Mouse (Mus musculus) thymus, postnatal 0 days (tissue): ENCODE results near the gene Kidins220. TPM values are rescaled to one million over a fixed set of nuclear protein-coding genes. Genes with fewer than 3 reads are reported as not detected.

Experiments
- DNase-seq: peaks from one replicate; pipeline ENCODE4 v3.0.0-alpha.2; 2015; ENCODE audit warnings: low spot score
- polyA plus RNA-seq: library from polyadenylated mRNA; unstranded; fragments of >200 nt; fragmentation: Nextera tagmentation; extraction: Ambion mirVana; gene quantifications from 2 replicates; pipeline ENCODE4 v1.2.1, GENCODE M21; 2015

The Kidins220 gene
- polyA plus RNA-seq, 1 experiment from 2014 or later: 15.8 TPM

DNA sequence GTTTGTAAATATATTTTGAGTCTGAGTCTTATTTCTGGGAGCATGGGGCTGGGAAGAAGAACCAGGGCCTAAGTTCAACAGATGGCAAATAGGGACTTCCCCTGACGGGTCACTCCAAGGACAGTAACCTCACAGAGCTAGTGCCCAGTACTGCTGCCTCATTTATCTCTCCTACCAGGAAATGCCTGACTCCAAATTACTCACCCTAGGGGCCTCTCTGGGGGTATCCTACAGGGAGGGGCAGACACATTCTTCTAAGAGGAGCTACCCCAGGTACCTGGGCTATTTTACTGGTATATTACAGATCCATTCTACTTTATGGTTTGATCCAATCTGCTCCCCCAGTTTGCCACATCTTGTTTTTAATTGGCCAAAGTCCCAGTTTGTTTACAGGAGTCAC lies 114.7 kb downstream of the Kidins220 start:
- no peak for DNase-seq

DNA sequence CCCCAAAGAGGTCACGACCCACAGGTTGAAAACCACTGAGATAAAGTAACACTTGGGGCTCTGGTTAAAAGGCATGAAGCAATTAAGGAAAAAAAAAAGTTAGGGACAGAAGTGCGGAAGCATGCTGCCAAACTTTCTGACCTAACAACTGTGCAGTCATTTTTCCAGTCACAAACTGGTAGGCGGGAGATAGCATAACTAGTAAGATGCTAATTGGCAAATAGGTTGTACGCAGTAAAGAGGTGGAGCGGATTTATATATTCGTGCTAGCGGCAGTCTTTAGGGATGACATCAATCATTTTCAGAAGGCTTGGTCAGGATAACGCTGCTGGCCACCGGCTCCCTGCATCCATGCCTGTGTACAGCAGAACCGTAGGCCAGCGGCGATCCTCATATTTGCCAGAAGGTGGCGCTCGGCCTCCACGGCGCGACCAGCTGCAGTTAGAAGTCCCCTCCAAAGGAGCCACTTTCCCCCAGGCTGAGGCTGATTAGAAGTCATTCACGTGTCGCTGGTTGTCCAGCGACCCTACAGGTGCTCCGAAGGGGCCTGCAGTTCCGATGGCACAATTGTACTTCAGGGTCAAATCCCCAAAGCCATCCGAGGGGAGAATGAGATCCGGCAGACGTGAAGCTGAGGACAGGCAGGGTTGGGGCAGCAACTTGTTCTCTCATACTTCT lies 117.4 kb downstream of the Kidins220 start:
- peak; percentile 85 for DNase-seq

DNA sequence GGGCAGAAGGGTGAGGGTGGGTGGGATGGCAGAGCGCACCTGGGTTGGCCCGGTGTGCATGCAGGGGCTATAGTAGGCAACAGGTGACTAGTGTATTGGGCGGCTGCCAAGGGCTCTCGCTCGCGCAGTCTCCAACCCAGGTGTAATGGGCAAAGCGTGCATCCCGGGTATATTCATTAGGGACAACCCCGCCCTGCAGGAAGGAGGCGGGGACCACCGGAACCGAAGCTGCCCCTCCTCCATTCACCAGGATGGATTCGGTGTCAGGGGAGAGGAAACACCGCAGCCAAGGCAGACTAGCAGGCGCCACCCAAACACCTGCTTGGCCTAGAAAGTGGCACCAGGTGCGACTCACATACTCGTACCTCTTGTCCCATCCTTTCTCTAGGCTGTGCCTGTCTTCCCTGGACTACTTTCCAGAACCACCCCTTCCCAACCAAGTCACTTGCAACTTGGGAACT lies 118.1 kb downstream of the Kidins220 start:
- DNase-seq: peak; percentile 63

DNA sequence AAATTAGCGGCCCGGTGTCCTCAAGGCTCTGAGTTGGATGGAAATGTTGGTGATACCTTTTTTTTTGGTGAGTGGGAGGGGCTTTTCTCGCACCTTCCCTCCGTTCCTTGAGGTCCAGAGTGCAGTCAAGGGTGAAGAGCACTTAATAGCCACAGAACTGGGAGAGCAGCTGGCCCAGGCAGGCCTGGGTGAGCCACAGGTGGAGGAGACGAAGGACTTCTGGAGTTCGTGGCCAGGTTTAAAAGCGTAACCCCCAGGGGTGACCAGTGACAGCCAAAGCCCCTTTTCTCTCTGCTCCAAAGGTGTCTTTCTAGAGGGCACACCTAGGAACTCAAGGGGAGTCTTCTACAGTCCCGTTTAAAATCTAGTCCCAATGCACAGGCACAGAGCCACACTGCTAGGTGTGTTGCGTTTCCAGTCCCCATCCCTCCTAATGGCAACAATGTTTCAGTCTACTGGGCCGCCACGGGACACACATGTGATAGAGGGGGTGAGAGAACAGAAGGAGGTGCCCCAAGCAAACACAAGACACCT lies 118.6 kb downstream of the Kidins220 start:
- DNase-seq: no peak

DNA sequence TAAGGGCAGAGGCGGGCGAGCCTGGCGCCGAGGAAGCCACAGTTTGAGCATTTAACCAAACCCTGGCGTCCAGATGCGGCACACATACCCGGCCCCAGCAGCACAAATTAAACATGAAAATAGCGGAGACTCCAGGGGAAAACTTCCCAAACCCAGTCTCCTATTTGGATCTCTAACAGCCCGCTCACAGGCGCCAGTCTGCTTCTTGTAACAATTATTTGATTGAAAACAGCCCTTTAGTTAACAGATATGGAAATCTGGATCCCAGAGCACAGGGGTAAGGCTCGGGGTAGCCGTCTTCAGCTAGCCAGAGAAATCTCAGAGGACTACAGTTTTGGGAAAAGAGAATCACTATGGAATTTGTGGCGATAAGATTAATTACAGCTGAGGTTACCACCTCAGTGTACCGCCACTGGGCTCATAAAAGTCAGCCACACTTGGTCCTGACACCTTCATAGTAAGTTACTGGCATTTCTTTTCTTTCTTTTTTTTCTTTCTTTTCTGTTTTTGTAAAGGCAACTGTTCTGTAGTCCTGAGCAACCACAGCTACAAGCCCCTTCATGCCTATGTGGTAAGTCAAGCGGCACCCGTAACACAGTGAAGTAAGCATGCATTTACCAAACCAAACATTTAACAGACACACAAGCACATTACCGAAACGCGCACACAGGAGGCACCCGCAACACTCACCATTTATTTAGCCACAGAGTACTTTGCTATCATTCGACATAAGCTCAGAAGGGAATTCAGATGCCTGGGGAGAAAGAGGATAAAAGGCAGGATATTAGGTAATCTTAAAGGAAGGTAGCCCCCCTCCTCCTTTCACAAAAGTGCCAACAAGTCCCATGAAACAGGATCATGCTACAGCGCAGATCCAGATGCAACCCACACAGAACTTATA lies 120.1 kb downstream of the Kidins220 start:
- DNase-seq: peak; percentile 53

DNA sequence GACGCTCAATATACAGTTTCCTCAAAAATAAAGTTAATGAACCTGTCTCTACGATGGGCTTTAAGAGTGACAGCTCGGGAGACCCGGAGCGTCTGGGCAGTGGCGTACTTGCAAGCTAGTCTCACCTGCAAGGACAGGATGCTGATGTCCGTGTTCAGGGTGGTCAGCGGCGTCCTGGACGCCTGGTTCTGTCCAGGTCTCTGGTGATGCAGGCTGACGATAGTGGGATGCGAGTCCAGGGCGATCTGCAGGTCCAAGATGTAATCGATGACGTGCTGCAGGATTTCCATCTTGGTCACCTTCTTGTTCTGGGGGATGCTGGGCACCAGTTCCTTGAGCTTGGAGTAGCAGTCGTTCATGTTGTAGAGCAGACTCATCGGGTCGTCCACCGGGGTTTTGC lies 120.8 kb downstream of the Kidins220 start:
- DNase-seq: no peak

DNA sequence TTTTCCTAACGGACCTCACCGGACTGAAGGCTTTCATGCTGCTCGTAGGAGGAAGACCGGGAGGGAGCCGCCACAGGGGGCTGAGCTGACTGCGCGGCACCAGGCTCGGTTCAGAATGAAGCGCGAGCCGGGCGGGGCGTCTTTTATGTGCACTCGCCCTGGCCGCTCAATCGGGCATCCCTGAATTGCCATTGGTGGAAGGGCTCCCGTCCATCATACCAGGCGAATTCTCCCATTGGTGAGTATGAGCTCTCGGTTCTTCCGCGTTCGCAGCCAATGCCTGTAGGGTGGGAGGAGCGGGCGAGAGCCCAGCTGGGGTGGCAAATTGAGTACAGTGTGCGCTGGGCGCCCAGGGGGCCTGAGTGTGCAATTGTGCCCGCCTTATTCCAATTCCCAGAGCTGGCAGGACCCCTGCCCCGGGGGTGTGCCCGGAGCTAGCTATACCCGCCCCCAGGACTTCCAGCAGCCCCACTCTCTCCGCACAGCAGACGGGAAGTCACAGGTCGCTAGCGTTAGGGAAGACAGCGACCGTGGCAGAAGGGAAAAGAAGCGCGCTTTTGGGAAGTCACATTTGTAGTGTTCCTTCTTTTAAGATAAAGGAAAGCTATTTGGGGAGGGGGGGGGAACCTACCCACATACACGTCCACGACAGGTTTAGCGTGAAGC lies 121.4 kb downstream of the Kidins220 start:
- peak; percentile 97 for DNase-seq

DNA sequence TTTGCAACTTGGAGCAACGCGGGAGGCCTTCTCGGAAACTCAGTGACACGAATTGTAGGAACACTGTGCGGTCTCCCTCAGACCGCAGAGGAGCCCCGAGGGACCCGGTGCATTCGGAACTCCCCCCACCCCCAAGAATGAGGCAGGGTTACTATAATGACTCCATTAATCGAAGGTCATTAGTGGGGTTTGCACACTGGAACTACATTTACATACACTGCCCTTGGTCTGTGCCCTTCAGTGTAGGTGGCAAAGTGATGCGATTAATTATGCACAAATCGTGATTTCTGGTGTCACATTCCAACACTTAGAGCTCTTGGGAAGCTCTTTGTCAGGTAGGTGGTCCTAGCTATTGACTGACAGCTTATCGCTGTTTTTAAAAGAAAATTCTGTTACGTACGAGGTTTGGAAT lies 121.9 kb downstream of the Kidins220 start:
- DNase-seq: no peak

DNA sequence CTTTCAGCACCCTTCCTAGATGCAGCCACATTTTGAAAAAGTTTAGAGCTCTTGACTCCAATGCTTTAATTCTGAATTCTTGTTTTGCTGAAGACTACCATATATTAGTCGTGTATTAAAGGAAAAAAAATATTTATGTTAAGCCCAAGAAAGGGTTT lies 122.2 kb downstream of the Kidins220 start, which contains the start of gene Id2:
Gene Id2, minus strand, starts transcription at position 89 of the 158 bp plus-strand sequence.
- DNase-seq: no peak

DNA sequence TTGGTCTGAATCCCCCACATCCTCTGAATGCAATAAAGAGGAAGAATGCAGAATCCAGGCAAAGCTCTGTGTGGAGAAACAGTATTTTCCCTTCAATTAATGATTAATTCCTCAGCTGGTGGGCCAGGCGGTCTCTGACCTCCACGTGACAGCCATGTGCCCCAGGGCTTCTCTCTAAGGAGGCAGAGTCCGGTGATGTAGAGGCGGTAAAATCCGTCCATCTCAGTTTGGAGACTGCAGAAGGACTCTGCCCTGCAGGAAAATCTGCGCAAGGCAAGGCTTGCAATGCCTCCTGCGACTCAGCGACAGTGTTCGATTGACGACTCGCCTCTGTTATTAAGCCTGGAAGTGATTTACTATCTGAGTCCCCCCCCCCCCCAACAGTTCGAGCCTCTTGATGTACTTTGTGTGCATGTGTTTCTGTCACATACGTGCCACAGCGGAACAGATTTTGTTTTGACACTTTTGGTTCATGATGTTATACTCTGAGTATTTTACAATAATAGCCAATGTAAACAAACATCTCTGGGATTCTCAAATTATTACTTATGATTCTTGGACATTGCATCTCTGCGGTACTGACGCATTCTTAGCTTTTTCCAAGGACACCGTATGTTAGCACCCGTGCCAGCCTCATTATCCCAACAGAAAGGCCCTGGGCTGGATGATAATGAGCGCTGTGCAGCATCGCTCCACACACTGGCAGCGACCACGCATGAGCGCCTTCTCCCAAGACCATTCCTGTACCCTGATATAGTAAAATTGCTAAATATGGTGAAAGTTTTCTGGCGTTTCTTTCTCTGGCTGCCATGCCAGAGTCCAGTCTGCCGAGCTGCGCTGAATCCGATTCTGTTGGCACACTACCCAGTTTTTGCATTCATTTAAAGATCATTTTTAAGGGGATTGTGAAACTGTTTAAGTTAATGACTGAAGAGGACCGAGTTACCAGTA lies 122.8 kb downstream of the Kidins220 start:
- DNase-seq: peak; percentile 13

DNA sequence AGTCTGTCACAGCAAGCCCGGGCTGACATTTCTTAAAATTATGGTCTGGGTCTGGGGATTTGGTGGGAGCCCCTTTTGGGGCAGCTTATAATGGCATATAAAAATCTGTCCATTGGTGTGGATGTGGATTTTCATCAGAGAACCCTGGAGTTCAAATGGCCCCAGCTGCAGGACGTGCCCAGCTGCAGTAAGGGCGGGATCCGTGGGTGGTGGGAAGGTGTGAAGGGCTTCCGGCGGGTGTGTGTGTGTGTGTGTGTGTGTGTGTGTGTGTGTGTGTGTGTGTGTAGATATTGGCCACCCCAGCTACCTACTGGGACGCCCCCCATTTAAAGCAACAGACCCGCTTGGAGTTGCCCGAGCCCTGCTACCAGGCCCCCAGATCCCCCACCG lies 123.4 kb downstream of the Kidins220 start:
- DNase-seq: peak; percentile 35

DNA sequence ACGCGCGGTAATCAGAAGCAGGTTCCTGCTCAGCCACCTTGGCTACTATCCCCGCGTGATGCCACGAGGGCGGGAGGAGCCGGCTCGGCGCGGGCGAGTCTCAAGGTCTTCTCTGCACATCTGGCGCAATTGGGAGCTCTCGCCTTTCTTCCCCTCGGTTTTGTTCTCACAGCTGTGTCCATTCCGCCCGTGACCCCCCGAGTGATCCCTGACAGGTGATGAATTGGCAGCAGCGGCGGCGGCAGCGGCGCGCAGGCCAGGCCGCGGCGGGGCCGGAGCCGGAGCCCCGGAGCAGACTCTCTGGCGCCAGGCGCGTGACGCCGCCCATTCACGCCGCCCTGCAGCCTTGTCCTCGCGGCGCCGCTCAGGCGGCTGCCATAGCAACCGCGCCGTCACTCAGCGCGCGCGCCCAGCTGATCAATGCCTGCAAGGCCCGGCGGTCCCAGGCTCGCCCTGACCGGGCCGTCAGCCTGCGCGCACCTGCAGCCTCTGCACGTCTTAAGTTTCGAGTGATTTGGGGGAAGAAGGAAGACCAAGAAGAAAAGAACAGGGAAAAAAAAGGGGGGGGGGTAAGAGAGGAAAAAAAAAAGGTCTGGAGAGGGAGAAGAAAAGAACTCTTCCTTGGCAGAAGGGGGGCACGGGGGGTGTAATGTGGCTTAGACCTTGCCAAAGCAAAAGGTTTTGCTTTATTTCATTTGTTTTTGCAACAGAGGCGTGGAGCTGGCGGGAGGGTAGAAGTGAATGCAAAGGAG lies 124.0 kb downstream of the Kidins220 start:
- DNase-seq: peak; percentile 59

DNA sequence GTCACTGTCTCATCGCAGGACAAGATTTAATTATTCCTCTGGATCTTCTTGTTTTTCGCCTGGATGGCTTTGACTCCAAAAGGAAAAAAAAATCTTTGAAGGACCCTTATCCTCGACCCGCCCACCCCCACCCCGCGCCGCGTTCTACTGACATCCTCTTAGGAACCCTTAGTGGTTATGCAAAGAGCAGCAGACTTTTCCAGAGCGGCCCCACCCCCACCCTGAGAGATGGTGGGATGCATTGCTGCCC lies 124.5 kb downstream of the Kidins220 start:
- no peak for DNase-seq

DNA sequence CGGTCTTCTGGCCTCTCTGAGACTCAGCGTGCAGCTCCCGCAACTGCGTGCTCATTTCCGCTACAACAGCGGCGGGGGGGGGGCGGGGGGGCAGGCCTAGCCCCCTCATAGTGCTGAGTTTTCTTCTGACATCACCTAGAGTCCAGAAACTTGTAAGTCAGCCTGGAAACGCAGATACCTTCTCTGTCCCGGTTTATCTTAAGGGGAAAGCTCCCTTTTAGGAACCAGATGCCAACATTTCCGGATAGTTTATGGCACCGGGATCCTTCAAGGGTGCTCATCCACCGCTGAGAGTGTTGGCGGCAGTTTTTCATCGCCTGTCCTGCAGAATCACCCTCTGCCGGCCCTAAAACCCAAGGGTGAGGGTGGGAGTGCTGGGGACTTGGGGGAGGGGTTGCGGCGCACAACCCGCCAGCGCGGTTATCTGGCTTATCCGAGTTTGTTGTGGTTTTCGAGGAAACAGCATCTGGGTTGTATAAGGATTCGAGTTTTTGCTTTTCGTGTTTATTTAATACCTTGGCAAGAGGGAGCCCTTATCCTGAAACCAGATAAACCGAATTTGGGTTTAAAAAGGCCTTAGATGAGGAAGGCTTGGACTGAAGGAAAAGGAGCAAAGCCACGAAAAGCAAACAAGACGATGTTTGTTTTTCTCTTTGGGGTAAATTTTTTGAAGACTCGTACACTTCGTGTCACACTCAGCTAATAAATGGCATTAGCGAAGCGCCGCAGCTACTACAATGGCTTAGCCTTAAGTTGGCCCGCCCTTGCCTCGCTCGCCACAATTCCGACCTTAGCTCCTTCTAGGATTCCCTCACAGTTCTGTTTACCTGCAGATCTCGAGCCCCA lies 125.1 kb downstream of the Kidins220 start:
- DNase-seq: peak; percentile 17

DNA sequence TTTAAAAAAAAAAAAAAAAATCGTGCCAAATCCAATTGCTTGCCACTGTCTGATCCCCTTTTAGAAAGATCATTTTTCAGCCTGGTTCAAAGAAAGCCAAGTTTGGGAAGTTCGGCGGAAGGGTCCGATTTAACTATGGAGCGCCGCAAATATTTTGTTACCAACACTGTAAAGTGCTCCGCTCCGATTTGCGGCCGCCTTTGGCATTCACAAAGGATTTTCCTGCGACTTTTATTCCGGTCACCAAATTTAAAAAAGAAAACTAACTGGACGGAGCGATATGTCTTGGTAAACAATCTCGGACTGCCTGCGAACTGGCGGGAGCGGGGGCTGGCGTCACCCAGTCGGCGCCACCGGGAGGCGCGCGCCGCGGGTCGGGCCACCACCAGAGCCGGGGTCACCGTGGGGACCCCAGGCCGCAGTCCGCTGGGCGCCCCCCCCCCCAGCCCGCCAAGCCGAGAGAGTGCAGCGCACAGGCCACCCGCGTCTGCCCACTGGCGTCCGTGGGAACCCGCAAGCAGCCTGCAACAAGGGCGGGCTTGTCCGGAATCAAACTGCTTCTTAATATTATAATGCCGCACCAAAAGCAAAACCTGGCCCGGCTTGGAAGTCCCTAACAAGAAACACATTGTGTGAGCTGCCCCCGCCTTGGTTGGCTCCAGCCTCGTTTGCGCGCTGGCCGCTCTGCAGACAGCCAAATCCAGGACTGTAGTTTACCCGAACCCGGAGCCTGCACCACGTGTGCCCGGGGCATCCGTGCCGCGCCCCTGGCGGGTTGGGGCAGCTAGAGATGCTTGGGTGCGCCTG lies 125.9 kb downstream of the Kidins220 start:
- peak; percentile 17 for DNase-seq

DNA sequence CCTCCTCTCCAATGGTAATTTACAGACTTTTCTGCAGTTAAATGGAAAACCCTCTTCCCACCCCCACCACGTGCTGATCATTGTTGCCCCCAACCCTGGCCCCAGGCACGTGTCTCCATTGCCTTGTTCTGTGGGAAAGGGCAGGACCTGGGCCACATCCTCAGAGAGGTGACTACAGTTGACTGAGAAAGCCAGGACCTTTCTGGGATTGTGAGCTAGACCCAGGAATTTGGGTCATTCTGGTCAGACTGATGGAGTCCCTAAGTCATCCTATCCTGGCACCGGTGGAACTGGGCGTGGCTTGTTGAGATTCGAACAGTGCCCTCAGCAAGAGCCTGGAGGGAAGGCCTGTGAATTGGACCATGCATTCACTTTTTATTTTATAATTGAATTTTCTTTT lies 126.7 kb downstream of the Kidins220 start:
- DNase-seq: no peak

DNA sequence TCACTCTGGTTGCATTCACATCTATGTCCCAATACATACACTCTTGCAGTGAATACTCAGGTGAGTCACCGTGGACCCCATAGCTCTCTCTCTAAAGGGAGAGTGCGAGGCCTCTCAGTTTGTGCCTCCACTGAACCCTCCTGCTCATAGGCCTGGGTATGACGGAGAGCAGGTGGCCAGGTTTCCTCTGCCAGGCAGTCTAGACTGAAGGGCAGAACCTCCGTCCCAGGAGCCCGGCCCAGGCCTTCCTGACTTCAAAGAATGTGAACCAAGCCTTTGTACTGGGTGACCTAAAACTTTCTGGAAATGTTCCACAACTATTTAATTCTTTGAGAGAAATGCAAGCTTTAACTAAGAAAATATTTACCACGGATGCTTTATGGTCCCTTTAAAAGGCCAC lies 129.2 kb downstream of the Kidins220 start:
- DNase-seq: no peak

DNA sequence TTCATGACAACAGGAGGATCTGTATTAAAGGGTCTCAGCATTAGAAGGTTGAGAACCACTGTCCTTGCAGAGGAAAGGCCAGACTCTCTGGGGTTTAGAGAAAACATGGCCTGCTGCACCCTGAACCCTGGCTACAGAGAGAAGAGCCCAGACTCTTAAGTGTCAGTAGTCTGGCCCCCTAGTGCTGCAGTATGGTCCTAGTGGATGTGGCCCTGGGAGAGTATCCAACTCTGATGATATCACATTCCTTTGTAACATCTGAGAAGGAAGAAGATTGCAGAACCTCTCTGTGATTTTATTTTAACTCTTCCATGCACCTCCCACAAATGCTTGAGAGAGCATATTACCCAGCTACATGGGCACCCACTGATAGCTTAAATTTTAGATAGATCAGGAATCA lies 129.8 kb downstream of the Kidins220 start:
- DNase-seq: no peak

DNA sequence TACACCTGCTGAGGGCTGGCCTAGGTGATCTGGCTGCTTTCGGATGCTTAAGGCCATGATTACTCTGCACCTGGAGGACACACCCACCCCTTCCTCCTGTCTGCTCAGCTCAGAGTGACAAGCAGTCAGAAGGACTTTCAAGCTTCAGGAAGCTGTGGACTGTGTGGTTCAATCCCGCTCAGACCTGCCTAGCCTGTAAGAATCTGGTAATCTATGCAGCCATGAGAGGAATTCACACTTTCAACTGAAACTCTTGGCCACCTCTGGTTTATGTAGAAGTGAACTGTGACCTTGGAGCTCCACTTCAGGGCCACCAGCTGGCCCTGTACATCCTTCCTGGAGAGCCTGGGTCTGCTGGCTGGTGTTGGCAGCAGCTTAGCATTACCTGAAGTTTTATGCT lies 134.1 kb downstream of the Kidins220 start:
- DNase-seq: no peak
